Mouse (Mus musculus) layer of hippocampus, postnatal 36 days (tissue): ENCODE results near the gene Pik3ip1. TPM values are rescaled to one million over a fixed set of nuclear protein-coding genes. Genes with fewer than 3 reads are reported as not detected.

Source experiments
- DNase-seq, 2 experiments: peaks; one replicate each; pipeline ENCODE4 v3.0.0; 2022
- total RNA-seq, 2 experiments: library from RNA; stranded (reverse); gene quantifications; 2 replicates each; pipeline ENCODE4 v1.2.3; 2021

Gene Pik3ip1
- 10 to 100 TPM; 40.5 to 45.6 TPM for total RNA-seq

- no peak for DNase-seq
Observed at GRCm38 (mm10) chr11:3329891-3330451, at the start of gene Pik3ip1. TSS of gene Pik3ip1 (plus strand) at chr11:3330401.

- DNase-seq: no peak
Observed at GRCm38 (mm10) chr11:3282887-3283286, 47.3 kb upstream of the Pik3ip1 start.

- DNase-seq: no peak
Observed at GRCm38 (mm10) chr11:3283645-3284044, 46.6 kb upstream of the Pik3ip1 start.

GRCm38 (mm10) chr11:3285940-3286339, 44.3 kb upstream of the Pik3ip1 start:
- no peak for DNase-seq

- DNase-seq: no peak
Observed at GRCm38 (mm10) chr11:3287131-3287530, 43.1 kb upstream of the Pik3ip1 start.

- DNase-seq: no peak
Observed at GRCm38 (mm10) chr11:3287921-3288320, 42.3 kb upstream of the Pik3ip1 start.

- DNase-seq: no peak
Observed at GRCm38 (mm10) chr11:3288521-3289301, 41.5 kb upstream of the Pik3ip1 start, which contains the start of gene Patz1. TSS of gene Patz1 (plus strand) at chr11:3288874.

- peak in 1 of 2 experiments; percentile 69 for DNase-seq
Observed at GRCm38 (mm10) chr11:3289302-3289802, 40.8 kb upstream of the Pik3ip1 start.

GRCm38 (mm10) chr11:3289803-3290639, 40.2 kb upstream of the Pik3ip1 start:
- DNase-seq: peak; percentile 88 to 90

GRCm38 (mm10) chr11:3290640-3291310, 39.4 kb upstream of the Pik3ip1 start:
- peak; percentile 64 to 71 for DNase-seq

GRCm38 (mm10) chr11:3291311-3292061, 38.7 kb upstream of the Pik3ip1 start:
- DNase-seq: peak in 1 of 2 experiments; percentile 41

GRCm38 (mm10) chr11:3292062-3292421, 38.2 kb upstream of the Pik3ip1 start:
- no peak for DNase-seq

- no peak for DNase-seq
Observed at GRCm38 (mm10) chr11:3292711-3293249, 37.4 kb upstream of the Pik3ip1 start.

- no peak for DNase-seq
Observed at GRCm38 (mm10) chr11:3293361-3293760, 36.8 kb upstream of the Pik3ip1 start.

- DNase-seq: no peak
Observed at GRCm38 (mm10) chr11:3294641-3295040, 35.6 kb upstream of the Pik3ip1 start.

GRCm38 (mm10) chr11:3296056-3296455, 34.1 kb upstream of the Pik3ip1 start:
- DNase-seq: no peak

- DNase-seq: no peak
Observed at GRCm38 (mm10) chr11:3297871-3298812, 32.1 kb upstream of the Pik3ip1 start.

- no peak for DNase-seq
Observed at GRCm38 (mm10) chr11:3298813-3299185, 31.4 kb upstream of the Pik3ip1 start.

GRCm38 (mm10) chr11:3301075-3301474, 29.1 kb upstream of the Pik3ip1 start:
- DNase-seq: no peak

GRCm38 (mm10) chr11:3302385-3302784, 27.8 kb upstream of the Pik3ip1 start:
- no peak for DNase-seq
